Mouse (Mus musculus): ENCODE measurements around the gene Ddx46. TPM values are rescaled to one million over a fixed set of nuclear protein-coding genes. Genes with fewer than 3 reads are reported as not detected.
"Not testable (repeated sequence)": the region's sequence is repeated elsewhere in the genome, so short reads cannot be mapped to it uniquely, and the experiment has no call there.

The Ddx46 gene
- 10 to 100 TPM; 40.5 to 52.9 TPM for total RNA-seq (2021)

- DNase-seq (ENCODE audit: low spot score in 2 of 2) = peak; percentile 86 to 90
- intact Hi-C loops (cut with DNase I) = loop anchor here (2.0 kb wide), 1 partner anchor 34 kb away; no protein-coding TSS in a partner anchor
Measured at GRCm38 (mm10) chr13:55634639-55635127, at the start of gene Ddx46. TSS of gene Ddx46 (plus strand) at chr13:55635027.

- intact Hi-C loops (cut with DNase I) = no loop called here
- no peak for DNase-seq (ENCODE audit: low spot score in 2 of 2)
Measured at GRCm38 (mm10) chr13:55591961-55592490, 42.8 kb upstream of the Ddx46 start.

DNA sequence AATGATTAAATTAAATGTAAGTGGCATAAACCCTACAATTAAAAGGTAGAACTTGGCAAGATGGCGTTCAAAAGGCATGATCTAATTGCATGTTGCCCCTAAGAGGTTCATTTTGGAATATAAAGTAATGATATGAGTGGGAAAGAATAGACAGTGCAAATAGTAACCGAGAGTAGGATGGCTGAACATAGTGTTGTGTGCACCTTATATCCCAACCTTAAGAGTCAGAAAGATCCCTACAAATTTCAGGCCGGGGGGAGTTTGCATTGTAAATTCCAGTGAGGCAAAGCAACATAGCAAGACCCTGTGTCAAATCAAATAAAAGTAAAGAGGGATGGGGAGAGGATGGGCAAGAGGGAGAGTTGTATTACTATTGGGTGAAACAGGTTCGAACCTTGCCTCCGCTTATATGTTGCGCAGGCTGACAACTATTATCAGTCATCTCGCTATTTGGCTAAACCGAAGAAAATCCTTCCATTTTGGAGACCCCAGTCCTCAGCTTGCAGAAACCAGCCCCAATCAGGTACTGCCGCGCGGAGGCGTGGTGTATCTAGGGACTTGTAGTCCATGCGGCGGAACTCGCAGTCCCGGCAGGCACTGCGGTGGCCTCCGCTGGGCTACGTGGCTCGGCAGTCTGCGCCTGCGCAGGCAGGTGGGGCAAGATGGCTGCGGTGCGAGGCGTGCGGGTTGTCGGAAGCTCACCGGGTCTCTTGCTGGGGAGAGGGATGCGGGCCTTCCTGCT is 42.1 kb upstream of the Ddx46 start:
- peak; percentile 97 to 98 for DNase-seq (ENCODE audit: low spot score in 2 of 2)
- intact Hi-C loops (cut with DNase I) = no loop called here

DNA sequence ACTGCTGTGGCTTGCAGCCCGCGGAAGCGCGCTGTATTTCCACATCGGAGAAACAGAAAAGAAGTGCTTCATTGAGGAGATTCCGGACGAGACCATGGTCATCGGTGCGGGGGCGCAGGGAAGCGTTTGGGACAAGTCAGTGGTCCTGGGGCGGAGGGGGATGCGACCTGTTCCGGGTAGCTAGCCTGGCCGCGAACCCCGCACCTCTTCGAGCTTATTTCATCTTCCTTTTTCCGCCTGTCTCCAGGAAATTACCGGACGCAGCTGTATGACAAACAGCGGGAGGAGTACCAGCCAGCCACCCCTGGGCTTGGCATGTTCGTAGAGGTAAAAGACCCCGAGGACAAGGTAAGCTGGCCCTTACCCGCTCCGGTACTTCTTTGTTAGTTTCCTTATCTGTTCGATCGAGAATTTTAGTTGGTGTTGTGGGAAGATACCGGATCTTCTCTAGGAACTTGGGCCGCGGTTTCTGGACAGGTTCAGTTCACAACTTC is 41.5 kb upstream of the Ddx46 start:
- intact Hi-C loops (cut with DNase I) = no loop called here
- no peak for DNase-seq (ENCODE audit: low spot score in 2 of 2)

DNA sequence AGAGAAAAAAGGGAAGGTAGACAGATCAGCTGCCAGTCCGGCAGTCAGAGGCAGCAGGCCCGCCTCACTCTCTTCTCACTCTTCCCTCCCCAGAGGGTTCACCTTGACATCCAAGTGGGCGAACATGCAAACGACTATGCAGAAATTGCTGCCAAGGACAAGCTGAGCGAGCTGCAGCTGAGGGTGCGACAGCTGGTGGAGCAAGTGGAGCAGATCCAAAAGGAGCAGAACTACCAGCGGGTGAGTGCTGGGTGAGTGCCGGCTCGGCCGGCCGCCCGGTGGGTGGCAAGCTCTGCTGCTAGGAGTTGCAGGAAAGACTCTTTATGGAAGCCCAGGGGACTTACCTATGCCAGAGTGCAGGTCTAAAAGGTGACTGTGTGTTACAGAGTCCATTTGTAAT is 39.5 kb upstream of the Ddx46 start:
- DNase-seq (ENCODE audit: low spot score in 2 of 2) = peak; percentile 74 to 78
- intact Hi-C loops (cut with DNase I) = no loop called here

GRCm38 (mm10) chr13:55596802-55597201 is 38.0 kb upstream of the Ddx46 start:
- intact Hi-C loops (cut with DNase I) = no loop called here
- peak; percentile 24 to 35 for DNase-seq (ENCODE audit: low spot score in 2 of 2)

DNA sequence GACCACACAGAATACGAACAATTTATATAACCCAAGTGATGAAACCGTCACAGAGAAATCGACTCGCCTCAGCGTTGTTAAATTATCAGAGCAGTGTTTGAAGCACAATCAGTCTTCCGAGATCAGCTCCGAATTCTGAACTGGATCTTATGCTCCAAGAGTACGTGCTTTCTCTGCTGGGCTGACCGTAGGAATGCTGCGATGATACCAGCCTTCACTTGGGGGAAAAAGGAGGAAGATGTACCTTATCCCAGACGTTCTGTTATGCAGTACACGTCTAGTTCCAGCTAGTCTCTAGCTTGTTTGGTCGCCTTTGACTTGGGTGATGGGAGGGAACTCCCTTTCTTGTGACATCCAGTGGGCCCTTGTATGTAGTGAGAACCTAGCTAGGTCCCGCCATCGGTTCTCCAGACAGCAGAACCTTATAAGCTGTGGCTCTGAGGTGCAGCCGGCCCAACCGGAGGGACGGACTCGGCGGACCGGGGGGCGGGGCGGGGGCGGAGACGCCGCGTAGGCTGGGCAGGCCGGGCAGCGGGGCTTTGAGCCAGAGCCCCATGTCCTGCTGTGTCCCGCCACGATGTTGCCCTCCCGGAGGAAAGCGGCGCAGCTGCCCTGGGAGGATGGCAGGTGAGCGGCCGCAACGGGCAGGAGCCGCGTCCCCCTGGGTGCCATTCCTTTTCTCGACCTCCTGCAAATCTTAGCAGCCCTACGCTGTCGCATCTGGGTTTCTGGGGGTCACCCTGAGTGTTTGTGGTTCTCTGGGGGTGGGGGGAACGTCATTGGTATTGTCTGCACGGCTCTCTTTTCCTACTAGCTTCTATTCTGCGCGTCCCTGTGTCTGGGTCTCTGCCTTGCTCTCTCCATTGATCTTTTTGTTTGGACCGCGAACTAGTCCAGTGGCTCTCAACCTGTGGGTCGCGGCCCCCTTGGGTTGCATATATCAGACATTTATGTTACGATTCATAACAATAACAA is 35.0 kb upstream of the Ddx46 start, which contains the start of gene B4galt7:
Gene B4galt7, plus strand, starts transcription at position 331 of the 975 bp plus-strand sequence.
- intact Hi-C loops (cut with DNase I) = loop anchor here (2.0 to 5.0 kb wide), 2 partner anchors 35 to 127 kb away; partner anchors contain the start of genes Ddx46 and Pcbd2
- DNase-seq (ENCODE audit: low spot score in 2 of 2) = peak; percentile 86 to 88

GRCm38 (mm10) chr13:55600657-55601056 is 34.2 kb upstream of the Ddx46 start:
- no peak for DNase-seq (ENCODE audit: low spot score in 2 of 2)
- intact Hi-C loops (cut with DNase I) = loop anchor here (2.0 to 5.0 kb wide), 2 partner anchors 34 to 127 kb away; partner anchors contain the start of genes Ddx46 and Pcbd2

- intact Hi-C loops (cut with DNase I) = loop anchor here (2.0 to 5.0 kb wide), 2 partner anchors 33 to 126 kb away; partner anchors contain the start of genes Ddx46 and Pcbd2
- peak; percentile 68 to 74 for DNase-seq (ENCODE audit: low spot score in 2 of 2)
Measured at GRCm38 (mm10) chr13:55601611-55602010, 33.2 kb upstream of the Ddx46 start.

- intact Hi-C loops (cut with DNase I) = loop anchor here (5.0 kb wide), 1 partner anchor 123 kb away; the partner anchor contains the start of gene Pcbd2
- DNase-seq (ENCODE audit: low spot score in 2 of 2) = no peak
Measured at GRCm38 (mm10) chr13:55604606-55605005, 30.2 kb upstream of the Ddx46 start.

DNA sequence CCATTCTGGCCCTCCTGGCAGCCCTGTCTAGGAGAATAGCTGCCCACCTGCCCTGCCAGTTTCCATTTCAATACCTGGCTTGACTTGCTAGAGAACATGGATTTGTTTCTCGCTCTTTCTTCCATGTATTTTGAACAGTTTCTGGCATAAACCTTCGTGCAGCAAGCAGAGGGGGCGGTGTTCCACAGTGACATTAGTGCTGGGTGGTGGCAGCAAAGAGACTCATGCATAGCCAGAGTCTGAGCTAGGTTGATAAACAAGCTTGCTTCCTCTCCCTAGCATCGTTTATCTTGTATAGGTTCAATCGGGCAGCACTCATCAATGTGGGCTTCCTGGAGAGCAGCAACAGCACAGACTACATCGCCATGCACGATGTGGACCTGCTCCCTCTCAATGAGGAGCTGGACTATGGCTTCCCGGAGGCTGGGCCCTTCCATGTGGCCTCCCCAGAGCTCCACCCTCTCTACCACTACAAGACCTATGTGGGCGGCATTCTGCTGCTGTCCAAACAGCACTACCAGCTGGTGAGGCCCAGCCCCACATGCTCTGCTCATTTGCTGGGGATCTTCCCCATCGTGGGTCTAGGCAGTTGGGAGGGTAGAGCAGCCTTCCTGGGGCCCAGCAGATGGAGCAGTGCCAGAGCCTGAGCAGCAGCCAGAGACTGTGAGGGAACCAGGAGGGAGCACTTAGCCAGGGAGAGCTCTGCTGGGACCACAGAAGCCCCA is 27.8 kb upstream of the Ddx46 start:
- intact Hi-C loops (cut with DNase I) = no loop called here
- peak in 1 of 2 experiments; percentile 25 for DNase-seq (ENCODE audit: low spot score in 2 of 2)

DNA sequence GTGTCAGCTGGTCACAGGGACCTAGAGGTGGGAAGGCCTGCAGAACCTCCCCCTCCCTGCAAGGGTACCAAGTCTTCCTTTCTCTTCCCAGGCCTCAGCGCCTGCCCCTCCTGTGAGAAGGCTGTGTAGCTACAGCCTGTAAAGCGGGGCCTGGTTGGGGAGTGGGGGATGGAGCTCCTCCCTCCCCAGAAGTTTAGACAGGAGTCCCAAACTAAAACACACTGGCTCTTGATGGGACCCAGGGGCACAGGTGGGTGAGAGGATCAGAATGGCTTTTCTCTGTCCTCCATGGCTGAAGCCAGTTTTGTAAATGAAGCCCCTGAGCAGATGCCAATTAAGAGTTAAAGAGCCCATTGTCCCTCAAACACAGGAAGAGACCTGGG is 27.2 kb upstream of the Ddx46 start:
- intact Hi-C loops (cut with DNase I) = no loop called here
- DNase-seq (ENCODE audit: low spot score in 2 of 2) = no peak

DNA sequence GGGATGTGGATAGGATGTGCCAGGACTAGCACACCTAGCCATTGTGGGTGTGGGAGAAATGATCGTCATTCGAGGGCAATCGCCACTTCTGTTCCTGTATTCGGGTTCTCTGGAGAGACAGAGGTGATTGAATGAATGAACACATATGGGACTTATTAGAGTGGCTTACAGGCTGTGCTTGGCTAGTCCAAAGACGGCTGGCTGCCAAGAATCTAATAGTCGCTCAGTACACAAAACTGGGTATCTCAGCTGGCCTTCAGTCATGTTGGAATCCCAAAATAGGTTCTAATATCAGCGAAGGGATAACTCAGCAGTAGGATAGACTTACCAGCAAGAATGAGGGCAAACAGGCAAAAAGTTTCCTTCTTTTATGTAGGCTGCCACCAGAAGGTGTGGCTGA is 22.8 kb upstream of the Ddx46 start:
- intact Hi-C loops (cut with DNase I) = no loop called here
- no peak for DNase-seq (ENCODE audit: low spot score in 2 of 2)

GRCm38 (mm10) chr13:55613471-55613870 is 21.4 kb upstream of the Ddx46 start:
- intact Hi-C loops (cut with DNase I) = no loop called here
- no peak for DNase-seq (ENCODE audit: low spot score in 2 of 2)

DNA sequence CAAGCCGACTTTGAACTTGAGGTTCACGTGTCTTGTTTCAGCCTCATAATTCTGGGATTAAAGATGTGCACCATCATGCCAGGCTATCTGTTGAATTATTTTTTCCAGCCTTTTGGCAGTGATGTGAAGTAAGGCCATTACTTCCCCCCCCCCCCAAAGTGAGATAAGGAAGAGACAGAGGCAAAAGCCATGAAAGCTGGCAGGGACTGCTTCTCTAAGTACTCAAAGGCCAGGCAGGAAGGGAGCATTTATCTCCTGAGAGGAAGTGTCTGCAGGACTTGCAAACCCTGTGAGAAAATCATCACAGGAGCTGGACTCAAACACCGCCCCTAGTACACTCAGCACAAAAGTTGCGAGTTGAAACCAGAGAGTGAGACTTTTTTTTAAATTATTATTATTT is 15.5 kb upstream of the Ddx46 start:
- DNase-seq (ENCODE audit: low spot score in 2 of 2) = no peak
- intact Hi-C loops (cut with DNase I) = no loop called here

DNA sequence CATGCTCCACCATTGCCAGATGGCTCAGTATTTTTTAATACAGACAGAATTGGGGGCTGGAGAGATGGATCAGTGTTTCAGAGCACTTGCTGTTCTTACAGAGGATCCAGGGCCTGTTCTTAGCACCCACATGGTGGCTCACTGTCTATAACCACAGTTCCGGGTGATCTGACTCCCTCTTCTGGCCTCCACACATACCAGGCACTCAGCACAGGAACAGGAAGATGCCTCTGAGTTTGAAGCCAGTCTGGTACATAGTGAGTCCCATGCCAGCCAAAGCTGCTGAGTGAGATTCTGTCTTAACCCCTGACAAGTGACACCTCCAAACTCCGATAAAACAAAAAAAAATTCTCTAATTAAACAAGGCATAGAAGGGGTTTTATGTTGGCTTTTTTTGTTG is 14.6 kb upstream of the Ddx46 start:
- intact Hi-C loops (cut with DNase I) = no loop called here

DNA sequence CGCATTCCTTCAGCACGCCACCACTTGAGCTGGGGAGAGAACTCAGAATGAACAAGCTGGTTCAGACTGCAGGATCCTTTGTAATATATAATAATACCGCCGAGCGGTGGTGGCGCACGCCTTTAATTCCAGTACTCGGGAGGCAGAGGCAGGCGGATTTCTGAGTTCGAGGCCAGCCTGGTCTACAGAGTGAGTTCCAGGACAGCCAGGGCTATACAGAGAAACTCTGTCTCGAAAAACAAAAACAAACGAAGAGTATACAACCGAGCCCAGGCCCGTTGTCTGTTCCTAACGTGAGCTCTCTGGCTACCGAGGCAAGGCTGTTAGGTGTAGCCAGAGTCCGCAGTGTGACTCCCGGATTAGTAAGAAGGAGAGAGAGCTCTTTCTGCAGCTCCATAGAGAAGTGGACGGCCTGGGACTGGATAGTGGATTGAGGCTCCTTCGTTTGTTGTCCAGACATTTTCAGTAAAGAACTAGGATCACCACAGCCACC is 12.6 kb upstream of the Ddx46 start:
- DNase-seq (ENCODE audit: low spot score in 2 of 2); intact Hi-C loops (cut with DNase I): not testable (repeated sequence)

More for the DNA sequence above, 14.6 kb upstream of the Ddx46 start:
- no peak for DNase-seq (ENCODE audit: low spot score in 2 of 2)

DNA sequence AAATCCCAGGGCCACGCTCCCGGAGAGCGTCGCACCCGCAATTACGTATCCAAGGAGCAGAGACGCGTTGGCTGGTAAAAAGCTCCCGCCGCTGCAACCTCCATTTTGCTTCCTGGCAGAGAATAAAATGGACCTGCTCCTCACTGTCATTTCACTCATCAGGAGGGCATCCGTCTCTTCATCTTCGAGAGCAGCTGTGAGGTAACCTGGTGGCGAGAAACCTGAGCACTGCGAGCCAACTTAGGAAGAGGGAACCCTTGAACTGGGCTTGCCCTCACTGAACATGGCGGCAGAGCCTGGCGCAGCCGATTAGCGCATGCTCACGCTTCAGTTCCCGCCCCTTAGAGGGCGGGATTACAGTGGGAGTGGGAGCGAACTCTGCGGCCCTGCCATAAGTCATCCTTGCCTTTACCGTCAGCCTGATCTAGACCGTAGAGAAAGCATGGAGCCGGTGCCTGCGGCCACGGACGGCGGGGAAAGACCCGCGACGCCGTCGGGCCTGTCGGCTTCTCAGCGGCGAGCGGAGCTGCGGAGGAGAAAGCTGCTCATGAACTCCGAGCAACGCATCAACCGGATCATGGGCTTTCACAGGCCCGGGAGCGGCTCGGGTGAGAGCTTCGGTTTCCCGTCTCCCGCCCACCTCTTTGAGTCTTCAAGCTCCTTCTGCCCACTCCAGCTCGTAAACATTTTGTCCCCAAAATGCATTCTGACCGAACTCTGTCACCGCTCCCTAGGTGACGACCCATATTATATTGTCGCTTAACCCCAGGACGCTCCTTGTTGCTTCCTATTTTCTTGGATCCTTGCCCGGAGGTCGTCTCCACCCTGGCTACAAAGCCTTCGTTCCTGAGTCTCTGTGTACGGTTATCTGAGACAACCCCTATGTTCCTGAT is 11.9 kb upstream of the Ddx46 start, which contains the start of gene Caml:
Gene Caml, plus strand, starts transcription at position 357 of the 893 bp plus-strand sequence.
- intact Hi-C loops (cut with DNase I) = no loop called here
- DNase-seq (ENCODE audit: low spot score in 2 of 2) = peak; percentile 90 to 92
